Mouse (Mus musculus) spleen, embryonic (tissue): ENCODE measurements around the gene Ltbp1.

Experiments used
- CTCF ChIA-PET: fragments of 350-600 bp; sonication (Branson Sonifier 250); formaldehyde crosslinking; loops from one replicate; lab custom pipeline; 2022; lab: Charles Lee

Gene Ltbp1

DNA sequence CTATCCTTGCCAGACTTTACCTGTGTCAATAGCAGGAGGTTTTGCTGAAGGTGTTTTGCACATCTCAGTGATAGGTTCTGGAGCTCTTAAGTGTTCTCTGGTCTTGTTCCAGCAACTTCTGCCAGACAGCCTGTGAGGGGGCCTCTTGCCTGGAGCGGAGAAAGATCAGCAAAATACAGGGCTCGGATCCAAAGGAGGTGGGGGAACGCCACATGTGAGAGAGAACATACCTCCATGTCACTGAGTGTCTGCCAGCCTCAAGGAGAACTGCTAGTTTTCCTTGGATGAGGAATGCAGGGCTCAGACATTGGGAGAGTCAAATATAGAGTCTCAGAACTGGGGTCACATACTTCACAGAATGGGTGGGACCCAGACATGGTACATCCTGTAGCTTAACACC, 230.4 kb downstream of the Ltbp1 start:
- CTCF ChIA-PET: no interaction called here

- CTCF ChIA-PET: no interaction called here
These were observed 231.2 kb downstream of the Ltbp1 start for GRCm38 (mm10) chr17:75236543-75236942.

DNA sequence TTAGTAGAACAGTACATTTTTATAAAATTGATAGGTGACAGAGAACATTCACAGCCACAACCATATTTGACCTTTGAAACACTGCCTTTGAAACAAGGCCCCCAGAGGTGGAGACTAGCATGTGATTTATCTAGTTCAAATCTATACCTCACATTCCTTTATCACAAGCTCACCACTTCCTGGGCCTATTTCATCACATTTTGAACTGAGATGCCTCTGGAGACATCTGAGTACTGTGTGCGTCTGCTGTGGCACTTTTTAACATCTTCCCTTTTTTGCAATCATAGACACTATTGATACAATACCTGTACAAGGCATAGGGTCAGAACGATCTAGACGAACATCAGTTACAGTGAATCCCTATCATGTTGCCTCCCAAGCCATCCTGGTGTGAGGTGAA, 232.1 kb downstream of the Ltbp1 start:
- CTCF ChIA-PET: no interaction called here

- CTCF ChIA-PET: no interaction called here
These were observed 233.3 kb downstream of the Ltbp1 start for GRCm38 (mm10) chr17:75238655-75239054.

- CTCF ChIA-PET: interaction anchor here (0.7 kb wide), 1 partner anchor 442 kb away, joined by 4 read pairs; no protein-coding TSS in a partner anchor
These were observed 234.2 kb downstream of the Ltbp1 start for GRCm38 (mm10) chr17:75239545-75239944.

DNA sequence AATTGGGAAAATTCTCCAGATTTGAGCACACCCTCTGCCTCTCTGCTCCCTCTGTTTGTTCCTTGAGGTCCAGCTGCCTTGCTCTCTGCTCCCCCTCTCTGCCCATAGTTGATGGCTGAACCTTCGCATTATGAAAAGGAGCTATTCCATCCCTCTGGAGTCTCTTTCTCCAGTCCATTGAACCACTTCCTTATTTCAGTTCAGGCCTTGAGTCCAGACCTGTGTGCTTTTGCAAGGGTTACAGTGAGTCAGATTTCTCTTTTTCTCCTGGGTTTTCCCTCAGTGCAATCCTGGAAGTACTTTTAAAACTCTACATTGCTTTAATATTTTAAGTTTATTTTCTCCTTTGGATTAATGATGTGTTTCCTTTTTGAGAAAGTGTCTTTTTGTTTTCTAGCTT, 236.7 kb downstream of the Ltbp1 start:
- CTCF ChIA-PET: no interaction called here

DNA sequence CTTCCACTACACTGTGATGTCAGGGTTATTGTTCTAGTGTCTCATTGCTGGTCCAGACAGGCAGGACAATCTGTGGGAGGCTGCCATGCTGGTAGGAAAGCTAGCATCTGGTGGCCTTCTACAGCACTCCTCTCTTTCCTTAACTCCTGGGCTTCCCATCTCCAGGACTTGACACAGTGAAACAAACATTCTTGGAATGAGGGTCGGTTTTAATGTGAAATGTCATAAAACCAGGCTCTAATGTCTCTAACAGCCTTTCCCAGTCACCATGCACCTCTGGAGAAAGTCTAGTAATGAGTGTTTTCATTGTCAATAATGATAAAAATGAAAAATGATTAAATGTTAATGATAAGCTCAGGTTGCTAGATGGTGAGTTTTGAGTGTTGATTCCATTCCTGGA, 237.9 kb downstream of the Ltbp1 start:
- CTCF ChIA-PET: no interaction called here

DNA sequence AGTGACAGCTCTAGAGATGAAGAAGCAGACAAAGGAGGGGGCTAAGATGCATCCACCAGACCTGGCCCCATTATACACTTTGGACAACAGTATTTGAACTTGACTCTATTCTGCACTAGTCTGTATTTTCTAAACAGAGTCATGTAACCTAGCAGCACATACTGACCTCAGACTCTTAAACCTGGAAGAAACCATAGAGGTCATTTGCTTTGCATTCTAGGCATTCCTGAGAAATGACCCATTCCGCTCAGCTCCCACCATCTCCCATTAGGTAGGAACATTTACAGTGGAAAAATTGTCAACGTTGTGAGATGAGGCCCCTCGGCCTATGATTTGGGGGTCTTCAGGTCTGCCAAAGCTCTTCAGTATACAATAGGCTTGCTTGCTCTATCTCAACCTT, 238.8 kb downstream of the Ltbp1 start:
- CTCF ChIA-PET: no interaction called here

- CTCF ChIA-PET: no interaction called here
These were observed 239.7 kb downstream of the Ltbp1 start for GRCm38 (mm10) chr17:75245085-75245484.

- CTCF ChIA-PET: no interaction called here
These were observed 243.3 kb downstream of the Ltbp1 start for GRCm38 (mm10) chr17:75248632-75249031.

DNA sequence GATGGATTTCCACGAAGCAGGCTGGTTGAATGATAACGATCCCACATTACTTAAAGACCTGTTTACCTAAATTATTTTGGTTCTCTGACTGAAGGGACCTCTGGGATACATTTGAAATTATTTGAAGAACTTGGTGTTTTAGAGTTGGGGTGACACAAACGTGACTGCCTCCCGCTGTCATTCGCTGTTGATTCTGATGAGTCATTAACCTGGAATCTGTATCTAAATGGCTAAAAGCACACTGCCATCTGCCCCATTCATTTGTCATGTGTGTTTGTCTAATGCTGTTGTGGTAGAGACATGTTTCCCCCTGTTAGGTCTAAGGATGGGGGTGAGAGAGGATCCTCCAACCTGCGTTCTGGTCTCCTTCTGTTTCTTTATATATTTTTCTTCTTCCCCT, 245.2 kb downstream of the Ltbp1 start:
- CTCF ChIA-PET: no interaction called here

DNA sequence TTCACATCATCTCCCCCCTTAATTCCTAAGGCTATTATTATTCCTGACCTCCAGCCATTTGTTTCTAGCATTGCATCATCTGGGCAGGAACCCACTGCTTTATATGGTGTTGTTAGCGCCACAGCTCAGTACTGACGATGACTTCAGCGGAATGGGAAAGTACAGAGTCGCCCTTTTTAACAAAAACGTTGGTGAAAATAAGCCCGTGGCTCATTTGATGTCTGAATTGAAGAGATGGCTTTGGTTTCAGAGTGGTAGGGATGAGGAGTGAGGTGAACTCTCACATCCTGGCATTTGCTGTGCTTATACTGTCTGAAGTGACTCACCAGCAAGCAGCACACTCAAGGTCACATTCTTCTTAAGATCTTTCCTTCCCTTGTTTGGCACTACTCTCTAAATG, 245.7 kb downstream of the Ltbp1 start:
- CTCF ChIA-PET: no interaction called here

DNA sequence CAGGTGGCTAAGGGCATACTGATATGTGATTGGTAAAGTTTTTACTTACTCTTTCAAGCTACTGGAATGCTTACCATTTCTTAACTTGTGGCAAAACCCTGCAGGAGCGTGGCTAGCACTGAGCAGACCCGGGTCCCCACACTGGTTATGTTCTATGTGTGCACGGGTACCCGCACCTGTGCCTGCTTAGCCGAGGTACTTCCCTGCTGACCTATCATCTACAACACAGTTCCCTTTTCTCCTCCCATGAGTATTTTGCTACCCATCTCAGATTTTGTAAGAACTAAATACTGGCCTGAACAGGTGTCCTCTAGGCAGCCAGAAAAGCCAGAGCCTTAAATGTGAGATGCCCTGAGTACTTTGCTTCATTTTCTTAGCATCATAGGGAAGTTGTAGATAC, 247.2 kb downstream of the Ltbp1 start:
- CTCF ChIA-PET: interaction anchor here (0.6 kb wide), 1 partner anchor 1734 kb away, joined by 5 read pairs; no protein-coding TSS in a partner anchor

GRCm38 (mm10) chr17:75254909-75255308, 249.5 kb downstream of the Ltbp1 start:
- CTCF ChIA-PET: no interaction called here

- CTCF ChIA-PET: no interaction called here
These were observed 250.6 kb downstream of the Ltbp1 start for GRCm38 (mm10) chr17:75255967-75256366.

DNA sequence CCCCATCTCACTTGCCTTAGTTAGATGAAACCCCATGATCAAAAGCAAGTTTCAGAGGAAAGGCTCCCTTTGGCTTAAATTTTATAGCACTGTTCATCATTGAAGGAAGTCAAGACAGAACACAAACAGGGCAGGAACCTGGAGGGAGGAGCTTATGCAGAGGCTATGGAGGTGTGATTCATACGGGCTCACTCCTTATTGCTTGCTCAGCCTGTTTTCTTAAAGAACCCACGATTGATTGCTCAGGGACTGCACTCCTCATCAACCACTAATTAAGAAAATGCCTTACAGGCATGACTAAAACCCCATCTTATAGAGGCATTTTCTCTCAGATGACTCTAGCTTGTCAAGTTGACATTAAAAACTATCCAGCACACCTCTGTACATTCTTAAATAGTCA, 253.1 kb downstream of the Ltbp1 start:
- CTCF ChIA-PET: no interaction called here

DNA sequence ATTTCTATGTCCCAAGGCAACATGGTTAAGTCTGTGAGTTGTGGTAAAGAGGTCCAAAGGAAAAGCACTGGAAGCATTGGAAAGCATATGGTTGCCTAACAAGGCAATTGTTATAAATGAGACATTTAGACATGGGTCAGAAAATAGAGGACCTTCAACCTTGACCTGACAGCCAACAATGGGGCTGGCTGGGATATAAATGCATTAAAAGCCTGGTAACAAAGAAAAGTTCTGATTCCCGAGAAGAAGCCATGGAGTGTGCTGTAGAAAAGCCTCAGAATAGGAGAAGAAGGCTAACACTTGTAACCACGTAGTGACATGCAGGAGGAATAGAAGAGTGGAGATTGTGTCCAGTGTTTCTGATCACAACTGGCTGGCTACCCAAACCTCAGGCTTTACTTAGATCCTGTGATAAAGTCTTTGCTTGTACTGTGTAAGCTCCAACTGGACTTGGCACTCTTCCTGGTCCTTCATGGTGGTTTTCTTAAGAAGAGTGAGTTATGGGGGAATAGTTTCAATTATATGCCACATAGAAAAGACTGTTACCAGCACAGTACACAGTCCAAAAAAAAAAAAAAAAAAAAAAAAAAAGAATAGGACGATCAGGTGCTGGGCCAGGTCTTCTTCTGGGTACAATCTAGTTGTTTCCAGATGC, 258.1 kb downstream of the Ltbp1 start:
- CTCF ChIA-PET: no interaction called here

GRCm38 (mm10) chr17:75268506-75268905, 263.1 kb downstream of the Ltbp1 start:
- CTCF ChIA-PET: no interaction called here

- CTCF ChIA-PET: no interaction called here
These were observed 267.1 kb downstream of the Ltbp1 start for GRCm38 (mm10) chr17:75272446-75272845.

DNA sequence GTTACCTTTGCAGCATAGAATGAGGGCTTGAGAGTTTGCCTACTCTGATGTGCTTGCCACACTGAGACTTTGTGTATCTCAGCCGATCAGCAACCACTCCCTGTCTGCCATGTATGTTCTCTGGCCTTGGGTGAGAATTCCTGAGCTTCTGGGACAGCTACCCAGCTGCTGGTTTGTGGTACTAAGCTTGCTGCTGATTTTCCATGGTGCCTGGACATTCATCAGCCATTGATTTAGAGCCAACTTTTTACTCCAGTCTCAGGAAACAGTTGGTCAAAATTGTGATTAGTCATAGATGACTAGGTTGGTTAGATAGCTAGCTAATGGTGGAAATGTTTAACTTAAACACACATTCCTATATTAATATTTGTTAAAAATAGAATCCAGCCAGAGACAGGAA, 267.9 kb downstream of the Ltbp1 start:
- CTCF ChIA-PET: no interaction called here

DNA sequence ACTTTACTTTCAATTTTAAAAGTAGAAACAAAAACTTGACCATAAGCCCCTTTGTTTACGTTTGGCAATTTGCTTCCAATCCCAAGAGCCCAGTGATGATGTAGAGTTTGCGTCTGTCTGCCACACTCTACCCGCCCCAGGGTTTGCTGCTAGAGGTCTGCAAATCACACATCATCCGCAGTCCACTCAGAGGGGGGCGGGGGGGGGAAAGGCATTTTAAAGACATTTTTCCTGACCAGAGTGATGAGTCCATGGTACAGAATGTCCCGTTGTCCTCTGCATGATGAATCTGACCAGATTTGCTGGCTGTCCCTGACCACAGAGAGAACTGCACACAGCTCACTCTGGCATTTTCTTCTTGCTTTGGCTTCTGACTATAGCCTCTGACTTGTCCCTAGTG, 269.9 kb downstream of the Ltbp1 start:
- CTCF ChIA-PET: no interaction called here

DNA sequence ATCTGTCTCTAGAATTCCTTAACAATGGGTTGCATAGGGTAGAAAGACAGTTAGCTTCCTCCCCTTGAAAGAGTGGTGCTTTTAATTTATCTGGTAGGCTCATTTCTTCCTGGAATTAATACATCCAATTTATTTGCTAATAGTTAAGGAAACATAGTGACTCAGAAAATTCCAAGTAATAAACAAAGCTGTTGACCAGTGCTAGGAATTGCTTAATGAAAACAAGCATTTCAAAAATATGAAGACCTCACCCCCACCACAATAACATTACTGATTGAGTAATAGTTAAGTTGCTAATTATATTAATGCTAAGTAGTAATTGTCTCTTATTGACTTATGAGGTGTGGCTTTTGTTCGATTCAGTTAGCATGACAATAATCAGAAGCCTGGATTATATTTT, 272.7 kb downstream of the Ltbp1 start:
- CTCF ChIA-PET: no interaction called here

GRCm38 (mm10) chr17:75278561-75278960, 273.2 kb downstream of the Ltbp1 start:
- CTCF ChIA-PET: no interaction called here

DNA sequence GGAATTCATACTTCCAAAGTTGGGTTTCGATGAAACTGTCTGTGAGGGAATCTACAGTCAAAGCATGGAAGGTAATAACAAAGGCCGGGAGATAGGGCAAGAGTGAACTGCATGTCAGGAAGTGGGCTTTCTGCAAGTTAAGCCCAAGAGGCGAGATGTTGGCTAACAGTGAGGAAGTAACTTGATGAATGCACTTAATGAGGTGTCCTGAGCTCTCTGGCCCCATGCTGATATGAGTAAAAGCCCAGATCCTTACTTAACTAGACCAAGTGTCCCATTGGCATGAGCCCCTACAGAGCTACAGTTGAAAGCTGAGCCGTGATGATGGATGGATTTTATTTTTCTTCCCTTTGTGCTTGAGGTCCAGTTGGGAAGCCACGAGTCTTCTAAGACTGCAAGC, 276.0 kb downstream of the Ltbp1 start:
- CTCF ChIA-PET: no interaction called here
